11 mouse cellular contexts compared by ENCODE assay signal in the genomic region with DNA sequence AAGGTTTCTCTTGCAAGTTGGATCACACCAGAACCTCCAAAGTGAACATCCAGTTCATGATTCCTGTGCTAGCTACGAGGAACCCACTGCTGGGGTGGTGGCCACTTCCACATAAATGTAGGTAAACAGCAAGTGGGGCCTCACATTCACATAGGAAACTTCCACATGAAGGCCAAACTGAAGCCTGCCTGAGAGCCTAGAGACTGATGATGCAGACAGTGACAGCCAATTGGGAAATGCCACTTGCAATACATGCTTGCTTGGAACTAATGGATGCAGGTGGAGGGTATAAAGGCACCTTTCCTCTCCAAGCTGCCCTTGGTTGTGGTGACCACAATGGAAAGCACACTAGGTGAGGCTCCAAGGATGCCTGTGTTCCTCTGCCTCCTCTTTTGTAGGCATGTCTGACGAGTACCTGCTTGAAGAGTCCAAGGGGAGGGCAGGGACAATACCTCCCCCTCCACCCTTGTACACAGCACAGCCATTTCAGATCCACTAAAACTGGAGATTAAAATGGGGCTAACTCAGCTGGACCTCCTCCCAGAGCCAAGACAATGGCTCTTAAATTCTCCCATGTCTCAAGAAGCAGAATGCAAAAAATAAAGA. TPM values are rescaled to one million over a fixed set of nuclear protein-coding genes. Genes with fewer than 3 reads are reported as not detected.
DNase-seq lines count a peak whose midpoint lies in the region; ATAC-seq and TF ChIP-seq lines count a peak whose summit lies in the region.
"Had no signal": no experiment of that assay in that cellular context is flagged by ENCODE, and none has a peak within 500 bp of the region (broad histone marks: within the 10 kb centered on the region; RNA-seq: fewer than 3 reads in every experiment).

No protein-coding gene starts in this region.

- H3K4me2 ChIP-seq in lung, embryonic 14.5 days = no peak overlapping the region
- H3K4me2 ChIP-seq in intestine, embryonic 15.5 days (replicated peaks) = no peak overlapping the region

- peaks cover 22% of the 10 kb centered on the region for H3K36me3 ChIP-seq in lung, embryonic 14.5 days (ENCODE audit: insufficient read depth)
- peaks cover 19% of the 10 kb centered on the region for H3K36me3 ChIP-seq in intestine, embryonic 15.5 days

- no peaks in the 10 kb centered on the region for H3K27me3 ChIP-seq in lung, embryonic 14.5 days (ENCODE audit: insufficient read depth, low read length)
- H3K27me3 ChIP-seq in intestine, embryonic 15.5 days (replicated peaks) = no peaks in the 10 kb centered on the region

- DNase-seq in adrenal gland, postnatal 14 days = peak; percentile 49
- no peak for DNase-seq in adrenal gland, adult 18-20 months (ENCODE audit: low spot score in 2 of 2)
- peak; percentile 50 for DNase-seq in lung, embryonic 14.5 days
- DNase-seq in lung, adult 18-20 months = no peak
- DNase-seq in Muller cell, postnatal 12 days (ENCODE audit: inconsistent ontology term) = peak; percentile 29
- DNase-seq in testis, postnatal 14 days (ENCODE audit: low spot score) = no peak

- no peaks in the 10 kb centered on the region for H3K9me3 ChIP-seq in lung, embryonic 14.5 days (ENCODE audit: low read depth, low read length)
- no peaks in the 10 kb centered on the region for H3K9me3 ChIP-seq in intestine, embryonic 15.5 days

- 68% methylated on average over 2 of the region's 2 CpGs for WGBS in lung, embryonic 14.5 days
- 72% methylated on average over 2 of the region's 2 CpGs for WGBS in intestine, embryonic 15.5 days

- TF ChIP-seq CTCF in lung, embryonic 14.5 days (IDR thresholded peaks at IDR 0.05; ENCODE audit: low read depth) = no peak

- no peak overlapping the region for H3K4me3 ChIP-seq in lung, embryonic 14.5 days (ENCODE audit: low read depth, low read length)
- no peak overlapping the region for H3K4me3 ChIP-seq in intestine, embryonic 15.5 days (replicated peaks)

- H3K9ac ChIP-seq in lung, embryonic 14.5 days = no peak overlapping the region
- no peak overlapping the region for H3K9ac ChIP-seq in intestine, embryonic 15.5 days

- H3K4me1 ChIP-seq in lung, embryonic 14.5 days (ENCODE audit: insufficient read depth) = no peaks in the 10 kb centered on the region
- no peaks in the 10 kb centered on the region for H3K4me1 ChIP-seq in intestine, embryonic 15.5 days (replicated peaks)

- no peak overlapping the region for H3K27ac ChIP-seq in lung, embryonic 14.5 days (ENCODE audit: low read depth)
- H3K27ac ChIP-seq in intestine, embryonic 15.5 days = no peak overlapping the region

- ATAC-seq in lung, embryonic 14.5 days (ENCODE audit: insufficient read depth) = no peak
- peak; percentile 60 for ATAC-seq in megakaryocyte progenitor cell, adult 5-6 weeks (replicated peaks; ENCODE audit: poor library complexity)
- no peak for ATAC-seq in intestine, embryonic 15.5 days

RNA-seq across cellular contexts. Expression of a gene that starts 28.6 kb away (rescaled TPM):
- total RNA-seq in adrenal gland, postnatal 14 days (2021) = 1.3 and 2.0 TPM in 2 replicates
- 1 to 10 TPM in 1 of 2 experiments, under 1 TPM in 1; 0.66 to 6.2 TPM for total RNA-seq in adrenal gland, adult 18-20 months (2021)
- polyA plus RNA-seq in lung, embryonic 14.5 days (2014; fragmentation: Nextera tagmentation; extraction: Ambion mirVana) = 0.12 and 0.37 TPM in 2 replicates
- 0.17 TPM in 1 of 2 replicates, not detected in the other for total RNA-seq in megakaryocyte progenitor cell, adult 5-6 weeks (2015)
- total RNA-seq in megakaryocyte progenitor cell, adult 5-6 weeks (2017) = 0.04 and 0.27 TPM in 2 replicates
- polyA plus RNA-seq in intestine, embryonic 15.5 days (2015; fragmentation: Nextera tagmentation; extraction: Ambion mirVana) = 0.10 and 0.15 TPM in 2 replicates

RNA-seq across cellular contexts. Expression of a gene that starts 32.9 kb away (rescaled TPM):
- 16.1 and 18.3 TPM in 2 replicates for total RNA-seq in adrenal gland, postnatal 14 days (2021)
- total RNA-seq in adrenal gland, adult 18-20 months (2021) = 10 to 100 TPM; 18.9 to 20.1 TPM
- polyA plus RNA-seq in lung, embryonic 14.5 days (2014; fragmentation: Nextera tagmentation; extraction: Ambion mirVana) = 8.0 and 9.3 TPM in 2 replicates
- 12.3 and 13.4 TPM in 2 replicates for total RNA-seq in megakaryocyte progenitor cell, adult 5-6 weeks (2015)
- total RNA-seq in megakaryocyte progenitor cell, adult 5-6 weeks (2017) = 17.5 and 18.6 TPM in 2 replicates
- 5.9 and 6.3 TPM in 2 replicates for polyA plus RNA-seq in intestine, embryonic 15.5 days (2015; fragmentation: Nextera tagmentation; extraction: Ambion mirVana)

RNA-seq across cellular contexts. Expression of a gene that starts 40.1 kb away (rescaled TPM):
- not detected in 2 replicates for total RNA-seq in adrenal gland, postnatal 14 days (2021)
- total RNA-seq in adrenal gland, adult 18-20 months (2021) = not detected
- polyA plus RNA-seq in lung, embryonic 14.5 days (2014; fragmentation: Nextera tagmentation; extraction: Ambion mirVana) = not detected in 2 replicates
- not detected in 2 replicates for total RNA-seq in megakaryocyte progenitor cell, adult 5-6 weeks (2015)
- total RNA-seq in megakaryocyte progenitor cell, adult 5-6 weeks (2017) = not detected in 2 replicates
- polyA plus RNA-seq in intestine, embryonic 15.5 days (2015; fragmentation: Nextera tagmentation; extraction: Ambion mirVana) = not detected in 2 replicates
- total RNA-seq: hematopoietic stem cell, adult 5-6 weeks; left cerebral cortex, postnatal 10 days had no signal
- polyA plus RNA-seq: frontal cortex, adult 2 months had no signal

RNA-seq across cellular contexts. Expression of a gene that starts 44.4 kb away (rescaled TPM):
- 8.8 and 11.7 TPM in 2 replicates for total RNA-seq in adrenal gland, postnatal 14 days (2021)
- 10 to 100 TPM in 1 of 2 experiments, 1 to 10 TPM in 1; 9.8 to 12.3 TPM for total RNA-seq in adrenal gland, adult 18-20 months (2021)
- polyA plus RNA-seq in lung, embryonic 14.5 days (2014; fragmentation: Nextera tagmentation; extraction: Ambion mirVana) = 0.14 and 0.55 TPM in 2 replicates
- not detected in 2 replicates for total RNA-seq in megakaryocyte progenitor cell, adult 5-6 weeks (2015)
- total RNA-seq in megakaryocyte progenitor cell, adult 5-6 weeks (2017) = not detected in 2 replicates
- 5.9 and 6.2 TPM in 2 replicates for polyA plus RNA-seq in intestine, embryonic 15.5 days (2015; fragmentation: Nextera tagmentation; extraction: Ambion mirVana)
- total RNA-seq: hematopoietic stem cell, adult 5-6 weeks had no signal

Comparison
In these comparisons a context has a peak if more than half of its experiments do, and no peak if none do; other contexts are left out.
1. DNase-seq: peak in adrenal gland, postnatal 14 days (single experiment), lung, embryonic 14.5 days (single experiment) and Muller cell, postnatal 12 days (single experiment); none in adrenal gland, adult 18-20 months (0 of 2), lung, adult 18-20 months (0 of 2) and testis, postnatal 14 days (single experiment).